Mouse (Mus musculus) mature B cell (primary cell): ENCODE measurements around the gene Arfgap2.

Experiments
- in situ Hi-C: fragments of 300-500 bp; cut with MboI; formaldehyde crosslinking; loops from 2 replicates; pipeline ENCODE4 v1.14.3; 2019

Gene Arfgap2

GRCm38 (mm10) chr2:91308680-91309079 lies 43.9 kb downstream of the Arfgap2 start:
- in situ Hi-C loops = no loop called here

GRCm38 (mm10) chr2:91309546-91309945 lies 44.8 kb downstream of the Arfgap2 start:
- in situ Hi-C loops = no loop called here

- in situ Hi-C loops = no loop called here
Measured at GRCm38 (mm10) chr2:91312578-91313311, 48.0 kb downstream of the Arfgap2 start.

- in situ Hi-C loops = no loop called here
Measured at GRCm38 (mm10) chr2:91314184-91314583, 49.4 kb downstream of the Arfgap2 start.

GRCm38 (mm10) chr2:91320559-91321529 lies 56.1 kb downstream of the Arfgap2 start:
- in situ Hi-C loops = no loop called here

GRCm38 (mm10) chr2:91321923-91322322 lies 57.1 kb downstream of the Arfgap2 start:
- in situ Hi-C loops = no loop called here

GRCm38 (mm10) chr2:91322490-91322889 lies 57.7 kb downstream of the Arfgap2 start:
- in situ Hi-C loops = no loop called here

GRCm38 (mm10) chr2:91324346-91324745 lies 59.6 kb downstream of the Arfgap2 start:
- in situ Hi-C loops = no loop called here

GRCm38 (mm10) chr2:91324761-91325421 lies 60.1 kb downstream of the Arfgap2 start:
- in situ Hi-C loops = no loop called here
